Mouse (Mus musculus): Measurements from ENCODE around the gene Zfp574.
A peak's percentile ranks its signal among the peaks of the same experiment; 100 is the strongest.

Gene Zfp574

DNA sequence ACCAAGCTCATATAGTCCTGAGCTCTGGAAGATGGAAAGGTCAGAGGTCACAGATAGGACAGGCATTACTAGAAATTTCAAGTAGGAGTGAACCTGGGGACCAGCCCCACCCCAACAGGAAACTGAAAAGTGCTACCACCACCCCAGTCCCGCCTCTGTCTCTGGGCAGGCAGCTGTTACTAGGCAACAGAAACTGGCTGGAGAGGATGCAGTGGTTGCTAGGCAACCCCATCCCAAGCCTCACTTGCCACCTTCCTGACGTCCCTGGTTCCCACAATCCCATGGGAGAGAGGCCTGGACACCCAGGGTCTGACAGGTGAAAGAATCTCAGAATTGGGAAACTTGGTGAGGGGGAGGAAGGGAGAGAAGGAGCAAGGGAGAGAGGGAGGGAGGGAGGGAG, 3.6 kb upstream of the Zfp574 start:
- no peak for ATAC-seq (ENCODE audit: insufficient number of reproducible peaks, low FRiP score, low TSS enrichment)

DNA sequence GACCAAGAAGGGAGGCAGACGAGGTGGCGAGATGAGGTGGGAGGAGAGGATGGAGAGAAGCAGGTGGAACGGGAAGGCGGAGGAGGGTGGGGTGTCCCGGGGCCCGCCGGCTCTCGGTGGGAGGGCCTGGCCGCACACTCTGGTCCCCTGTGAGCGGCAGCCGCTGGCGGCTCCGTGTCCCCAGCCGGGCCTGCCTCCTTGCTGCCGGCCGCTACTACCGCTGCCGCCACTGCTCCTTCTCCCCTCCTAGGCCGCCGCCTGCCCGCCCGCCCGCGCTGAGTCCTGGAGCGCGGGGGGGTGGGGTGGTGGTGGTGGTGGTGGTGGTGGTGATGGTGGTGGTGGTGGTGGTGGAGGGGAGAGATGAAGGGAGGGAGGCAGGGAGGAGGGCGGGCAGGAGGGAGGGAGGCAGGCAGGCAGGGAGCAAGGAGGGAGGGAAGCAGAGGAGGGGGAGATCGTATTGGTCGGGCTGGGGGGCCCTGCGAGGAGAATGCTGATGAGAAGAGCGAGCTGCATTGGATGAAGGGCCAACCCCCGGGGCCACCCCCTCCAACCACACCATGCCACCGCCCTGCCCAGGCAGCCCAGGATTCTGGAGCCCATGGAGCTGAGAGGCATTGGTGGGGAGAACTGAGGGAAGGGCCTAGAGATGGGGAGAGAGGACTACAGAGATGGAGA, 486 bp downstream of the Zfp574 start:
- ATAC-seq (ENCODE audit: insufficient number of reproducible peaks, low FRiP score, low TSS enrichment) = no peak

GRCm38 (mm10) chr7:25073924-25074323, 1.6 kb downstream of the Zfp574 start:
- no peak for ATAC-seq (ENCODE audit: insufficient number of reproducible peaks, low FRiP score, low TSS enrichment)

- ATAC-seq (ENCODE audit: insufficient number of reproducible peaks, low FRiP score, low TSS enrichment) = no peak
Measured at GRCm38 (mm10) chr7:25076296-25076662, 3.9 kb downstream of the Zfp574 start.

GRCm38 (mm10) chr7:25076663-25077413, 4.5 kb downstream of the Zfp574 start:
- ATAC-seq (ENCODE audit: insufficient number of reproducible peaks, low FRiP score, low TSS enrichment) = peak; percentile 96

- no peak for ATAC-seq (ENCODE audit: insufficient number of reproducible peaks, low FRiP score, low TSS enrichment)
Measured at GRCm38 (mm10) chr7:25077414-25077755, 5.0 kb downstream of the Zfp574 start.

- ATAC-seq (ENCODE audit: insufficient number of reproducible peaks, low FRiP score, low TSS enrichment) = no peak
Measured at GRCm38 (mm10) chr7:25079496-25080026, 7.2 kb downstream of the Zfp574 start.

DNA sequence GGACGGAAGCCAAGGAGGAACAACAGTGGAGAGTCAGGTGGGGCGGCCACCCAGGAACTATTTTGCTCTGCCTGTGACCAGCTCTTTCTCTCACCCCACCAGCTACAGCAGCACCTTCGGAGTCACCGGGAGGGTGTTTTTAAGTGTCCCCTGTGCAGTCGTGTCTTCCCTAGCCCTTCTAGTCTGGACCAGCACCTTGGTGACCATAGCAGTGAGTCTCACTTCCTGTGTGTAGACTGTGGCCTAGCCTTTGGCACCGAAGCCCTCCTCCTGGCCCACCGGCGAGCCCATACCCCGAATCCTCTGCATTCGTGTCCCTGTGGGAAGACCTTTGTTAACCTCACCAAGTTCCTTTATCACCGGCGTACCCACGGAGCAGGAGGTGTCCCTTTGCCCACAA, 8.1 kb downstream of the Zfp574 start:
- no peak for ATAC-seq (ENCODE audit: insufficient number of reproducible peaks, low FRiP score, low TSS enrichment)

GRCm38 (mm10) chr7:25082510-25082909, 10.1 kb downstream of the Zfp574 start:
- ATAC-seq (ENCODE audit: insufficient number of reproducible peaks, low FRiP score, low TSS enrichment) = no peak

DNA sequence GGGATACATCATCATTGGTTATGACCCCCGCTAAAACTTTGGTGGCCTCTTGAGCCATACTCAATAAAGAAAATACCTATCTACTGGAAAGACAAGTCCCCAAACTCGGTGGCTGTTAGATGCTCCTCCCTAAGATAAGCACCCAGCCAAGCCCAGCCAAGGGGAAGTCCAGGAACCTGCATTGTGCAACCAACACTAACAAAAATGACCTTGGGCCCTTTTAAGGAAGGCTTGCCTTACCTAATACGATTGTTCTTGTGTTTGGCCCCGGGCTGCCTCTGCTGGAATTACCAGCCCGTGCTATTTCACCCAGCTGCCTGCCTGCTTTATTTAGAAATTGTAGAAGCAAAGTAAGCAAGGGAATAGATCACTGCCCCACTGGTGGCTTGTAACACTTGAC, 12.3 kb downstream of the Zfp574 start:
- no peak for ATAC-seq (ENCODE audit: insufficient number of reproducible peaks, low FRiP score, low TSS enrichment)

- no peak for ATAC-seq (ENCODE audit: insufficient number of reproducible peaks, low FRiP score, low TSS enrichment)
Measured at GRCm38 (mm10) chr7:25086656-25087055, 14.3 kb downstream of the Zfp574 start.

- no peak for ATAC-seq (ENCODE audit: insufficient number of reproducible peaks, low FRiP score, low TSS enrichment)
Measured at GRCm38 (mm10) chr7:25087256-25087912, 15.0 kb downstream of the Zfp574 start.

GRCm38 (mm10) chr7:25087972-25088371, 15.6 kb downstream of the Zfp574 start:
- no peak for ATAC-seq (ENCODE audit: insufficient number of reproducible peaks, low FRiP score, low TSS enrichment)

DNA sequence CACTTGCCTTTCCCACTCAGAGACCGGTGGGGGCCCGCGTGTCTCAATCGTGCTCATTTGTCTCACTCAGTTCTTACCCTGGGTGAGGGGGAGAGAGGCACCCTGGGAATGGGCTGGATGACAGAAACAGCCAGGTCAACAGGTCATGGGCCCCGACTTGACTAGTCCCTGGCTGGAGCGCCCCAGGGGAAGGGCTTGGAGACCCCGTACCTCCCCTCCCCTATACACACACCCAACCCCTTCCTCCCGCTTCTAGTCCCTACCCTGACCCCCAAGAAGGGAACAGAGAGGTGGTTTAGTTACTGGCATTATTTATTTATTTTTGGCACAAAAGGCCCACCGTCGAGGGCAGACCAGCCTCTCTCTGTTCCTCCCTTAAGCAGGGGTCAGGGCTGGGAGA, 16.2 kb downstream of the Zfp574 start:
- no peak for ATAC-seq (ENCODE audit: insufficient number of reproducible peaks, low FRiP score, low TSS enrichment)

DNA sequence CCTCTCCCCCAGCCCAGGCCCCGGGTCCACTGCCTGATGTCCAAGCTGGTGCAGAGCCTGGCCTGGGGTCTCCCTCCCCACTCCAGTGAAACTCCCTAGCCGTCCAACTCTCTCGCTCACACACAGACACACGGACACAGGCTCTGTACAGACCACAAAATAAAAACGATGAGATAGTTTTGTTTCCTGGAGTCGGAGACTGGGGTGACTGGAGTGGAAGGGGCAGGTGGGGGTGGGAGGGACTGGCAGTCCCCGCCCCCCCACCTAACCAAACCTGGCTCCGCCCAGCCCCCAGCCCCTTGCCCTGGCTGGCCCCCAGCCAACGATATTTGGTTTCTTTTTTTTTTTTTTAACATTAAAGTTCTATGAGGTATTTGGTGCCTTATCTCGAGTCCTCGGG, 16.6 kb downstream of the Zfp574 start:
- ATAC-seq (ENCODE audit: insufficient number of reproducible peaks, low FRiP score, low TSS enrichment) = no peak

DNA sequence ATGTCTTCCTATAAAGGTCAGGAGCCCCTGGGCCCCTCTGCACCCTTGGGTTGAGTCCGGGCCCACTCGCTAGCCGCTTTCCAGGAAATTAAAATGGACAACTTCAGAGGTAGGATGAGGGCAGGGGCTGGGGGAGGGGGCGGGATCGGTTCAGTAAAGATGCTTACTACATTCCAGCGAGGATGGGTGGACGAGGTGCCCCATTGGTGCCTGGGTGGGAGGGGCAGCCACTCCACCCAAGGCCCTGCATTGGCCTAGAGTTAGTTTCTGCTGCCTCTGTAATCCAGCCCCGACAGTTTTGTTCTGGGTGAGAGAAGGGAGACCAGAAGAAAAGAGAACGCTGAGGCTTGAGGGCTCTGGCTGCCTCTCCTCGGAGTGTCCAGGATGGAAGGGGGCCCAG, 17.5 kb downstream of the Zfp574 start:
- no peak for ATAC-seq (ENCODE audit: insufficient number of reproducible peaks, low FRiP score, low TSS enrichment)

DNA sequence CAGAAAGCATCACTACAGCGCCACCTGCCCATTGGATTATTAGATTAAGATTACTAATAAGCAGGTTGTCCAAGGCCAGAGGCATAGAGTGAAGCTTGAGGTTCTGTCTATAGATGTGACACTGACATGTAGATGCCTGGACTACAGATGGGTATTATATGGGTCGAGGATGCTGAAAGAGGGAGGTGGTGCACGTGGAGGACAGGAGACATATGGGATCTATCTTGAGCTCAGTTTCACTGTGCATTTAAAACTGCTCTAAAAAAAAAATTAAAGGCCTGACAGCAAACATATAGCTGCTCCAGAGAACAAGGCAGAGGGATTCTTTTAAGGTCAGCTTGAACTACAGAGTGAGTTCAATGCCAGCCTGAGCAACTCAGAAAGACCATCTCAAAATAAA, 25.8 kb downstream of the Zfp574 start:
- ATAC-seq (ENCODE audit: insufficient number of reproducible peaks, low FRiP score, low TSS enrichment) = no peak

- no peak for ATAC-seq (ENCODE audit: insufficient number of reproducible peaks, low FRiP score, low TSS enrichment)
Measured at GRCm38 (mm10) chr7:25099581-25099980, 27.2 kb downstream of the Zfp574 start.

DNA sequence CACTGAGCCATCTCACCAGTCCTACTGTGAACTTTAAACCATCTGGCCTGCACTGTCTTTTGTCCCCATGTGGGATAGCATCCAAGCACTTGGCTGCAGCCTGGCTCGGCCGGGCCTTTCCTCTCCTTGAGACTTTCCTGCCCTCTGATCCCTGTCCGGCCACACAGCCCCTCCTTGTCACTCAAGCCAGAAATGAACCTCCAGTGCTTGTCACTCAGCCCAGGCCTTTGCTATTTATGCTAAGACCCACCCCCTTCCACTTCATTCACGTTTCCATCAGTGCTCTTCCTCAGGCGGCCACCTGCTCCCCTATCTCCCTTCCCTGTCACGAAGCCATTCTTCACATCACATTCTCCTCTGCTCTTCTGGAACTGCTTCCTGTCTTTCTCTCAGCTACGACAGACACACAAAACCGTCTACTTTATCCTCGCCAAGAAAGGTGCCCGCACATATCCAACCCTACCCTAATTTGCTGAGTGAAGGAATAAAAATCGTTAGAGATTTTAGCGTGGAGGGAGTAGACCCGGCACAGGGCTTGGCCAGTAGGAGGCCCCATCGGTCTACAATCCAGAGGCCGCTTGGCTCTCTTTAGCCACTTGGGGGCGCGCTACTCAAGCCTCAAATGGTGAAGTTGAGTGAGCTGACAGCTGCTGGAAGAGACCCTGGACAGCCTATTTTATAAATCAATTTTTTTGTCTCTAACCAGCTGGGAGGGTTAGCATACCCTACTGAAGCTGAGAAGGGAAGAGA, 33.2 kb downstream of the Zfp574 start:
- ATAC-seq (ENCODE audit: insufficient number of reproducible peaks, low FRiP score, low TSS enrichment) = peak; percentile 52; the same call in 1 of the 2 replicates

- no peak for ATAC-seq (ENCODE audit: insufficient number of reproducible peaks, low FRiP score, low TSS enrichment)
Measured at GRCm38 (mm10) chr7:25106790-25107502, 34.6 kb downstream of the Zfp574 start.
